Mouse (Mus musculus) stomach, postnatal 0 days (tissue): ENCODE data around the gene Cox5a.

Experiments used
- CTCF ChIP-seq: IDR thresholded peaks from 2 replicates; pipeline ENCODE4 v1.5.1; 2016; ENCODE audit warnings: antibody characterized with exemption, low read depth, mild to moderate bottlenecking, moderate library complexity
- EP300 ChIP-seq: optimal IDR thresholded peaks from 2 replicates; pipeline ENCODE3; 2016; ENCODE audit warnings: antibody characterized with exemption

GRCm38 (mm10) chr9:57497236-57497635, 23.8 kb upstream of the Cox5a start:
- TF ChIP-seq CTCF = no peak
- TF ChIP-seq EP300 = no peak
